Mouse (Mus musculus) limb, embryonic 14.5 days (tissue): ENCODE data around the gene Sox13. TPM values are rescaled to one million over a fixed set of nuclear protein-coding genes. Genes with fewer than 3 reads are reported as not detected.
A peak's percentile ranks its signal among the peaks of the same experiment; 100 is the strongest.

Experiments
- ATAC-seq: fragments of 200-750 bp; cut with Nextera tagmentation; 2 replicates; pipeline ENCODE4 v1.8.0; 2017; ENCODE audit warnings: low read depth, moderate number of reproducible peaks, moderate TSS enrichment; ENCODE audit not compliant: low FRiP score
- DNase-seq: peaks from one replicate; pipeline ENCODE4 v3.0.0-alpha.2; 2015; ENCODE audit warnings: low spot score
- H3K27ac ChIP-seq: fragments of 300-500 bp; sonication (generic); replicated peaks from 2 replicates; pipeline ENCODE4 v1.5.1; 2014; ENCODE audit warnings: low read depth, mild to moderate bottlenecking, low read length, moderate library complexity, mixed read lengths
- H3K27me3 ChIP-seq: fragments of 300-500 bp; sonication (generic); 2 replicates; pipeline ENCODE4 v1.6.1; 2014; ENCODE audit warnings: low read length, mixed read lengths; ENCODE audit not compliant: control insufficient read depth, insufficient read depth
- H3K36me3 ChIP-seq: fragments of 300-500 bp; sonication (generic); 2 replicates; pipeline ENCODE4 v1.6.1; 2014; ENCODE audit warnings: mild to moderate bottlenecking, low read length, moderate library complexity, mixed read lengths; ENCODE audit not compliant: control insufficient read depth, insufficient read depth
- H3K4me1 ChIP-seq: fragments of 300-500 bp; sonication (generic); 2 replicates; pipeline ENCODE4 v1.6.1; 2014; ENCODE audit warnings: antibody characterized with exemption, low read length, mixed read lengths; ENCODE audit not compliant: control insufficient read depth, insufficient read depth
- H3K4me2 ChIP-seq: fragments of 300-500 bp; sonication (generic); replicated peaks from 2 replicates; pipeline ENCODE4 v1.6.1; 2014; ENCODE audit warnings: low read depth, mild to moderate bottlenecking, low read length, moderate library complexity; ENCODE audit not compliant: severe bottlenecking
- H3K4me3 ChIP-seq: fragments of 300-500 bp; sonication (generic); replicated peaks from 2 replicates; pipeline ENCODE4 v1.5.1; 2014; ENCODE audit warnings: low read length
- H3K9ac ChIP-seq: fragments of 300-500 bp; sonication (generic); 2 replicates; pipeline ENCODE4 v1.6.1; 2014; ENCODE audit warnings: mild to moderate bottlenecking, low read depth, low read length, moderate library complexity; ENCODE audit not compliant: severe bottlenecking
- H3K9me3 ChIP-seq: fragments of 300-500 bp; sonication (generic); 2 replicates; pipeline ENCODE4 v1.6.1; 2016; ENCODE audit warnings: low read length; ENCODE audit not compliant: control insufficient read depth
- POLR2A ChIP-seq: fragments of 200-500 bp; IDR thresholded peaks from 2 replicates; pipeline ENCODE4 v1.8.0; 2012; ENCODE audit warnings: inconsistent platforms, mild to moderate bottlenecking, moderate library complexity, borderline replicate concordance; ENCODE audit not compliant: insufficient read depth, insufficient read length; ENCODE audit errors: extremely low read depth
- WGBS: fragments of 180-500 bp; shearing (Covaris S2); extraction: QIAGEN DNeasy Blood & Tissue Kit; methylation state at CpG from one replicate; pipeline ENCODE4 v1.1.7; 2014; 5-methylcytosine and 5-hydroxymethylcytosine counted together
- polyA plus RNA-seq, 2 experiments: library from polyadenylated mRNA; depleted of rRNA in 1 of 2; stranded (reverse) in 1 of 2; unstranded in 1 of 2; fragments of >200 nt; fragmentation: Nextera tagmentation in 1 of 2; extraction: Ambion mirVana in 1 of 2; gene quantifications; 2 replicates each; pipeline versions ENCODE4 v1.2.1 to v1.2.3; 2012 to 2014

The Sox13 gene
- polyA plus RNA-seq, 2 experiments = 4.7 to 22.9 TPM

DNA sequence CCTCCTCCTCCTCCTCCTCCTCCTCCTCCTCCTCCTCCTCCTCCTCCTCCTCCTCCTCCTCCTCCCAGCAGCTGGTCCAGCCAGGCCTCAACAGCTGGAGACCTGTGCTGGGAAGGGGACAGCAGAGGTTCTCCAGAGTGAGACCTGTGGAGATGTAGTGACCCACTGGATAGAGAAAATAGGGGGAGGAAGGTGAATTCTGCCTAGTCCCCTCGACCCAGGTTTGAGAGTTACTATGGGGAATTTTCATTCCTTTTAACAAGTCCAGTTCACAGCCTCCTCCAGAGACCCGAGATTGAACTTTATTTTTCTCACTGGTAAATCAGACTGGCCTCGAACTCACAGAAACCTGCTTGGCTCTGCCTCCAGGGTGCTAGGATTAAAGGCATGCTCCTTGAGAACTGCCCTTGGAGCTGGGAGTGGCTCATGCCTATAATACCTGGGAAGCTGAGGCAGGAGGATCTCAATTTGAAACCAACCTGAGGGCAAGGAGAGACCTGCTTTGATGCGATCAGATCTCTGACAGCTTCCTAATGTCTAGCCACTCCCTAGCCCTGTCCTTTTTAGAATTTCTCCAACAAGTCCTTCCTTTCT, 467 bp upstream of the Sox13 start:
- TF ChIP-seq POLR2A = no peak
- Histone ChIP-seq H3K4me3 (peak overlapping the region; percentile 79), H3K9ac (no peak overlapping the region), H3K4me1 (peaks cover 5% of the 10 kb centered on the region; the same call in 1 of the 2 replicates), H3K36me3 (no peaks in the 10 kb centered on the region), H3K4me2 (peak overlapping the region; percentile 100), H3K27me3 (0 out of 2 replicates have a peak, but pooled peaks cover 4% of the 10 kb centered on the region), H3K27ac (no peak overlapping the region), H3K9me3 (peaks cover 1% of the 10 kb centered on the region; the same call in 1 of the 2 replicates)
- ATAC-seq (no peak), DNase-seq (peak; percentile 3)
- 59% methylated on average over 4 of the region's 4 CpGs for WGBS

GRCm38 (mm10) chr1:133423166-133423542, 1.0 kb downstream of the Sox13 start:
- Histone ChIP-seq H3K4me2 (peak overlapping the region; percentile 100), H3K27me3 (0 out of 2 replicates have a peak, but pooled peaks cover 4% of the 10 kb centered on the region), H3K9me3 (no peaks in the 10 kb centered on the region), H3K4me1 (peaks cover 7% of the 10 kb centered on the region; the same call in 1 of the 2 replicates), H3K36me3 (no peaks in the 10 kb centered on the region), H3K27ac (no peak overlapping the region), H3K9ac (peak overlapping the region; percentile 72), H3K4me3 (peak overlapping the region; percentile 79)
- 0% methylated on average over 29 of the region's 31 CpGs for WGBS
- TF ChIP-seq POLR2A = no peak
- ATAC-seq = 0 out of 2 replicates have a peak, but pooled peaks have one; percentile 20
- DNase-seq = no peak

- 0 out of 2 replicates have a peak, but pooled peaks cover 4% of the 10 kb centered on the region for H3K27me3 ChIP-seq
- no peak overlapping the region; the same call in 1 of the 2 replicates for H3K27ac ChIP-seq
- DNase-seq (peak; percentile 29), ATAC-seq (no peak)
- peaks cover 12% of the 10 kb centered on the region; the same call in 1 of the 2 replicates for H3K4me1 ChIP-seq
- TF ChIP-seq POLR2A = no peak
- H3K36me3 ChIP-seq = no peaks in the 10 kb centered on the region
- H3K4me3 ChIP-seq = peak overlapping the region; percentile 79
- under 1% methylated on average over 29 of the region's 29 CpGs for WGBS
- no peaks in the 10 kb centered on the region for H3K9me3 ChIP-seq
- H3K9ac ChIP-seq = peak overlapping the region; percentile 72
- H3K4me2 ChIP-seq = peak overlapping the region; percentile 100
Observed at GRCm38 (mm10) chr1:133422615-133423161, 1.5 kb downstream of the Sox13 start.

DNA sequence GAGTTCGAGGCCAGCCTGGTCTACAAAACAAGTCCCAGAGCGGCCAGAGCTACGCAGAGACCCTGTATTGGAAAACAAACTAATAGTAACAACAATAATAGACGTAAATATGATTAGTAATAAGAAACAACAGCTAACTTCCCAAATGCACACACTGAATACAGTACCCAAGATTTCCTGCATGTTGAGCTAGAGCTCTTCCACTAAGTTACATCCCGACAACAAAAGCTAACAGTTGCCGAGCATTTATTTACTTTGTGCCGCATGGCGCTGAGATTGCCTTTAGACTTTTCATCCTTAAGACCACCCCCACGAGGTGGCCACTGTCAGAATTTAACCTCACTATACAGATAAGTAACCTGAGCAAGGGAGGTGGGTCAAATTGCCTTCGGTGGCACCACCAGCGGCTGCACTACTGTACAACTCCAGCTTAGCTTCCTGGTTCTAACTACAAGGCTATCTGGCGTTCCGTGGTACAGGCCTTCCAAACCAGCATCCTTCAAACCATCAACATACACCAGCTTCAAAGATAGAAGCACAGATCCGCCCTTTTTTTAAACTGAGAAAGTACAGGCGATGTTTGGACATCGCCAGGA, 2.1 kb downstream of the Sox13 start:
- Histone ChIP-seq H3K4me2 (peak overlapping the region; percentile 100), H3K27me3 (0 out of 2 replicates have a peak, but pooled peaks cover 4% of the 10 kb centered on the region), H3K4me1 (peaks cover 16% of the 10 kb centered on the region; the same call in 1 of the 2 replicates), H3K4me3 (peak overlapping the region; percentile 79), H3K9me3 (no peaks in the 10 kb centered on the region), H3K36me3 (no peaks in the 10 kb centered on the region), H3K9ac (0 out of 2 replicates have a peak overlapping the region, but pooled peaks have one; percentile 72), H3K27ac (no peak overlapping the region; the same call in 1 of the 2 replicates)
- DNase-seq (no peak), ATAC-seq (no peak)
- no peak for TF ChIP-seq POLR2A
- 45% methylated on average over 16 of the region's 16 CpGs for WGBS

GRCm38 (mm10) chr1:133421061-133421460, 3.1 kb downstream of the Sox13 start:
- Histone ChIP-seq H3K36me3 (no peaks in the 10 kb centered on the region), H3K4me1 (peaks cover 16% of the 10 kb centered on the region; the same call in 1 of the 2 replicates), H3K27me3 (0 out of 2 replicates have a peak, but pooled peaks cover 4% of the 10 kb centered on the region), H3K4me3 (no peak overlapping the region), H3K27ac (no peak overlapping the region), H3K4me2 (no peak overlapping the region), H3K9ac (no peak overlapping the region), H3K9me3 (no peaks in the 10 kb centered on the region)
- 38% methylated on average over 2 of the region's 2 CpGs for WGBS
- no peak for TF ChIP-seq POLR2A
- ATAC-seq (no peak), DNase-seq (no peak)
